Mouse (Mus musculus) embryonic facial prominence, embryonic 14.5 days (tissue): ENCODE data around the gene Mrpl11. TPM values are rescaled to one million over a fixed set of nuclear protein-coding genes. Genes with fewer than 3 reads are reported as not detected.
"Not testable (repeated sequence)": the region's sequence is repeated elsewhere in the genome, so short reads cannot be mapped to it uniquely, and the experiment has no call there.

Experiments used
- ATAC-seq: fragments of 200-750 bp; cut with Nextera tagmentation; 2 replicates; pipeline ENCODE4 v1.8.0; 2017; ENCODE audit warnings: low read depth, moderate number of reproducible peaks, moderate TSS enrichment
- DNase-seq: peaks from one replicate; pipeline ENCODE4 v3.0.0-alpha.2; 2015; ENCODE audit warnings: low spot score
- H3K27ac ChIP-seq: fragments of 300-500 bp; sonication (generic); replicated peaks from 2 replicates; pipeline ENCODE4 v1.5.1; 2014; ENCODE audit warnings: low read depth, mild to moderate bottlenecking, low read length, moderate library complexity
- H3K27me3 ChIP-seq: fragments of 300-500 bp; sonication (generic); replicated peaks from 2 replicates; pipeline ENCODE4 v1.6.1; 2014; ENCODE audit warnings: low read length; ENCODE audit not compliant: control insufficient read depth, insufficient read depth
- H3K36me3 ChIP-seq: fragments of 300-500 bp; sonication (generic); 2 replicates; pipeline ENCODE4 v1.6.1; 2014; ENCODE audit warnings: low read length, mixed read lengths; ENCODE audit not compliant: control insufficient read depth, insufficient read depth
- H3K4me1 ChIP-seq: fragments of 300-500 bp; sonication (generic); 2 replicates; pipeline ENCODE4 v1.6.1; 2014; ENCODE audit warnings: antibody characterized with exemption, low read length; ENCODE audit not compliant: control insufficient read depth, insufficient read depth
- H3K4me2 ChIP-seq: fragments of 300-500 bp; sonication (generic); 2 replicates; pipeline ENCODE4 v1.6.1; 2014; ENCODE audit warnings: low read depth, mild to moderate bottlenecking, low read length, moderate library complexity, mixed read lengths
- H3K4me3 ChIP-seq: fragments of 300-500 bp; sonication (generic); 2 replicates; pipeline ENCODE4 v1.5.1; 2014; ENCODE audit warnings: low read depth, mild to moderate bottlenecking, low read length
- H3K9ac ChIP-seq: fragments of 300-500 bp; sonication (generic); 2 replicates; pipeline ENCODE4 v1.6.1; 2014; ENCODE audit warnings: low read depth, mild to moderate bottlenecking, low read length, moderate library complexity, mixed read lengths
- H3K9me3 ChIP-seq: fragments of 300-500 bp; sonication (generic); 2 replicates; pipeline ENCODE4 v1.6.1; 2016; ENCODE audit warnings: low read length; ENCODE audit not compliant: control insufficient read depth
- WGBS: fragments of 180-500 bp; shearing (Covaris S2); extraction: QIAGEN DNeasy Blood & Tissue Kit; methylation state at CpG from one replicate; pipeline ENCODE4 v1.1.7; 2014; 5-methylcytosine and 5-hydroxymethylcytosine counted together
- polyA plus RNA-seq: library from polyadenylated mRNA; unstranded; fragments of >200 nt; fragmentation: Nextera tagmentation; extraction: Ambion mirVana; gene quantifications from 2 replicates; pipeline ENCODE4 v1.2.1, GENCODE M21; 2014

Gene Mrpl11
- polyA plus RNA-seq, 1 experiment from 2014 or later = 109 TPM

DNA sequence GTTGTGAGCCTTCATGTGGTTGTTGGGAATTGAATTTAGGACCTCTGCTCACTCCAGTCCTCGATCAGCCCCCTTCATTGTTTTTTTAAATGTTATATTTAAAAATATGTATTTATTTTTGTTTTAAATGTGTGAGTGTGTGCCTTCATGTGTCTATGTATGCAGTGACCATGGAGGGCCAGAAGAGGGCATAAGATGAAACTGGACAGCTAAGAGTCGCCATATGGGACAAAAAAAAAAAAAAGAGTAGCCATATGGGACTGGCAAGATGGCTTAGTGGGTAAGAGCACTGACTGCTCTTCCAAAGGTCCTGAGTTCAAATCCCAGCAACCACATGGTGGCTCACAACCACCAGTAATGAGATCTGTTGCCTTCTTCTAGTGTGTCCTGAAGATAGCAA, 41.7 kb downstream of the Mrpl11 start:
- H3K36me3 ChIP-seq, H3K27ac ChIP-seq, H3K9me3 ChIP-seq, H3K27me3 ChIP-seq, DNase-seq, H3K4me1 ChIP-seq, ATAC-seq, H3K4me2 ChIP-seq, H3K9ac ChIP-seq, H3K4me3 ChIP-seq: not testable (repeated sequence)
- 50% methylated on average over 2 of the region's 2 CpGs for WGBS

DNA sequence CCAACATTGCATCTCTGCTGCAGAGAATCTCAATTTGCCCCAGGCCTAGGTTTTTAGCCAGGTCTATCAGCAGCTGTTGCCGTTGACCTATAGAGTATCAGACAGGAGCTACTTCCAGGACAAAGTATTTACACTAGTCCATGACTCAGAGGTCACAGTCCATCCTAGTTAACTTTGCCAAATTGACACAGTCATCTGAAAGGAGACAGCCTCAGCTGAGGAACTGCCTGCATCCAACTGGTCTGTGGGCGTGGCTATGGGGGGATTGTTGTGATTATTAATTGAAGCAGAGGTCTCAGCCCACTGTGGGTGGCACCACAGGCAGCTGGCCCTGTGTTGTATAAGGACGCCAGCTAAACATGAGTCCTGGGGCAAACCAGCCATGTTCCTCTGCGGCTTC, 43.0 kb downstream of the Mrpl11 start:
- Histone ChIP-seq H3K27me3 (no peaks in the 10 kb centered on the region), H3K4me2 (no peak overlapping the region), H3K9me3 (no peaks in the 10 kb centered on the region), H3K9ac (no peak overlapping the region), H3K4me3 (no peak overlapping the region), H3K4me1 (peaks cover 7% of the 10 kb centered on the region), H3K36me3 (no peaks in the 10 kb centered on the region), H3K27ac (no peak overlapping the region)
- 67% methylated on average over 4 of the region's 4 CpGs for WGBS
- ATAC-seq (no peak), DNase-seq (no peak)

DNA sequence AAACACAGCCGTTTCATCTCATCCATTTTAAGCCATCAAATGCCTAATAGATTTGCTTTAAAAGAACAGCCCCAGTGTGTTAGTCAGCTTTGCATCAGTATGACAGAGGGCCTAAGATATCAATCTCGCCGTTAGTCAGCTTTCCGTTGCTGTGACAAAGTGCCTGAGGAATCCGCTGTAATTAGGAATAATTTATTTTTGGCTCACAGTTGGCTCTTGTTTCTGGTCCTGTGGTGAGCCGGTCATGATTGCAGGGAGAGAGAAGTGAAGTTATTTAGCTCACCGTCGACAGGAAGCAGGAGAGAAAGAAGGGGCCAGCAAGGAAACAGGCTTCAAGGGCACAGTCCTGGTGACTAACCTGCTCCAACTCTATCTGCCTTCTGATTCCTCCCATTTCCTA, 51.2 kb downstream of the Mrpl11 start:
- Histone ChIP-seq H3K9ac (no peak overlapping the region), H3K9me3 (no peaks in the 10 kb centered on the region), H3K4me2 (no peak overlapping the region), H3K4me3 (no peak overlapping the region), H3K27ac (no peak overlapping the region), H3K27me3 (no peaks in the 10 kb centered on the region), H3K4me1 (peaks cover 7% of the 10 kb centered on the region; the same call in 1 of the 2 replicates), H3K36me3 (no peaks in the 10 kb centered on the region)
- no peak for ATAC-seq
- DNase-seq = no peak
- WGBS = 57% methylated on average over 8 of the region's 8 CpGs

DNA sequence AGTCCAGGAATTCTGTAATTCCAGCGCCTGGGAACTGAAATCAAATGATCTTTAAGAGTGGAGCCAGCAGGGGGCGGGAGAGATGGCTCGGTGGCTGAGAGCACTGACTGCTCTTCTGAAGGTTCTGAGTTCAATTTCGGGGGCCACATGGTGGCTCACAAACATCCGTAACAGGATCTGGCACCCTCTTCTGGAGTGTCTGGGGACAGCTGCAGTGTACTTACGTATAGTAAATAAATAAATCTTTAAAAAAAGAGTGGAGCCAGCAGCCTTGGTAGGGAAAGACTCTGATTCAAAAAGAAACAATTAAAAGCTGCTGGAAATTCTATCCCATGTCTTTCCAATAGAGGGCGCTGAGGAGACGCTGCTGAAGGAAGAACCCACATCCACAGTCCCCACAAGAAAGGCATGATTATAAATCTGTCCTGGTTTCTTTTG, 53.0 kb downstream of the Mrpl11 start:
- peaks cover 7% of the 10 kb centered on the region; the same call in 1 of the 2 replicates for H3K4me1 ChIP-seq
- ATAC-seq = no peak
- H3K9ac ChIP-seq = no peak overlapping the region
- no peak overlapping the region for H3K4me3 ChIP-seq
- peak; percentile 40 for DNase-seq
- H3K4me2 ChIP-seq = no peak overlapping the region
- H3K9me3 ChIP-seq = no peaks in the 10 kb centered on the region
- H3K36me3 ChIP-seq = no peaks in the 10 kb centered on the region
- H3K27me3 ChIP-seq = no peaks in the 10 kb centered on the region
- 15% methylated on average over 8 of the region's 8 CpGs for WGBS
- H3K27ac ChIP-seq = no peak overlapping the region

DNA sequence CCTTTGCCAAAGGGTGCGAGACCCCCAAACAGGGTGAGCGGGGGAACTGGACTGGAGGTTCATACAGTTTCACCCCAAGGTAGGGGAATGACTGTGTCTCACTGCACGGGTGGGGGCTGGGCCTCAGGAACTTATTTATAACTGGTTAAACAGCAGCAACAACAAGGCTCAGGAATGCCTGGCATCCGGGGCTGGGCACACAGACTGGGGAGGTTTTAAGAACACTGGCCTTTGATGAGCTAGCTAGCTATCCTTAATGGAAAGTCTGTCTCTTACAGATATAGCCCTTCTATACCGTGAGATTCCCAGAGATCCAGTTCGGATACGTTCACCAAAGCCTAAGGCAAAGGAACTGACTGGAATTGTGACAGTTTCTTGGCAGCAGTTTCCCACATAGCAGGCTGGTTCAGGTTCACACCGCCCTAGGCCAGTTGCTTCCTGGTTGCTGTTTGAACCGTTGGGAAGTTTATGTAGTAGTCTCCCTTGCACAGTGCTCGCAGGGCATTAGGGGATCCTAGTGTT, 54.3 kb downstream of the Mrpl11 start:
- WGBS = 26% methylated on average over 10 of the region's 10 CpGs
- peaks cover 7% of the 10 kb centered on the region; the same call in 1 of the 2 replicates for H3K4me1 ChIP-seq
- no peaks in the 10 kb centered on the region for H3K27me3 ChIP-seq
- ATAC-seq (peak; percentile 74), DNase-seq (peak; percentile 86)
- peak overlapping the region; percentile 50 for H3K27ac ChIP-seq
- peak overlapping the region; percentile 18; the same call in 1 of the 2 replicates for H3K4me2 ChIP-seq
- no peaks in the 10 kb centered on the region for H3K36me3 ChIP-seq
- 0 out of 2 replicates have a peak overlapping the region, but pooled peaks have one; percentile 15 for H3K9ac ChIP-seq
- no peaks in the 10 kb centered on the region for H3K9me3 ChIP-seq
- H3K4me3 ChIP-seq = no peak overlapping the region

Other genes with a start within 250 kb of the Mrpl11 start
- gene Rbm4b, start 205.7 kb upstream of the Mrpl11 start, polyA plus RNA-seq = 41.1 and 50.0 TPM in 2 replicates
- gene Rbm4, start 168.2 kb upstream of the Mrpl11 start, polyA plus RNA-seq = 68.6 and 72.0 TPM in 2 replicates
- 14.9 and 17.1 TPM in 2 replicates for gene Gm21992, start 150.5 kb upstream of the Mrpl11 start, polyA plus RNA-seq
- gene Rbm14, start 150.5 kb upstream of the Mrpl11 start, polyA plus RNA-seq = 61.5 and 65.3 TPM in 2 replicates
- gene Ccs, start 122.8 kb upstream of the Mrpl11 start, polyA plus RNA-seq = 48.3 and 54.1 TPM in 2 replicates
- 0.54 and 0.64 TPM in 2 replicates for gene Ccdc87, start 122.8 kb upstream of the Mrpl11 start, polyA plus RNA-seq
- gene Ctsf, start 107.0 kb upstream of the Mrpl11 start, polyA plus RNA-seq = 44.1 and 50.4 TPM in 2 replicates
- gene Actn3, start 84.2 kb upstream of the Mrpl11 start, polyA plus RNA-seq = 21.4 TPM in 2 replicates
- gene Zdhhc24, start 83.5 kb upstream of the Mrpl11 start, polyA plus RNA-seq = 8.6 and 11.6 TPM in 2 replicates
- gene Bbs1, start 55.5 kb upstream of the Mrpl11 start, polyA plus RNA-seq = 4.2 and 5.6 TPM in 2 replicates
- 78.8 and 95.0 TPM in 2 replicates for gene Dpp3, start 33.9 kb upstream of the Mrpl11 start, polyA plus RNA-seq
- gene Peli3, start 19.0 kb upstream of the Mrpl11 start, polyA plus RNA-seq = 2.0 and 2.3 TPM in 2 replicates
- gene Npas4, start 28.2 kb downstream of the Mrpl11 start, polyA plus RNA-seq = 0.07 TPM in 1 of 2 replicates, not detected in the other
- 4.0 and 4.1 TPM in 2 replicates for gene Slc29a2, start 61.7 kb downstream of the Mrpl11 start, polyA plus RNA-seq
- gene B4gat1, start 76.7 kb downstream of the Mrpl11 start, polyA plus RNA-seq = 42.9 and 51.5 TPM in 2 replicates
- gene AC124502.3, start 76.7 kb downstream of the Mrpl11 start, polyA plus RNA-seq = 0.51 and 1.7 TPM in 2 replicates
- gene Brms1, start 79.2 kb downstream of the Mrpl11 start, polyA plus RNA-seq = 35.0 and 38.7 TPM in 2 replicates
- gene Rin1, start 88.3 kb downstream of the Mrpl11 start, polyA plus RNA-seq = 2.3 and 3.0 TPM in 2 replicates
- gene Cd248, start 105.9 kb downstream of the Mrpl11 start, polyA plus RNA-seq = 138 and 146 TPM in 2 replicates
- gene Tmem151a, start 123.4 kb downstream of the Mrpl11 start, polyA plus RNA-seq = 2.6 and 3.0 TPM in 2 replicates
- gene Yif1a, start 126.4 kb downstream of the Mrpl11 start, polyA plus RNA-seq = 137 and 140 TPM in 2 replicates
- 36.0 and 45.8 TPM in 2 replicates for gene Cnih2, start 136.4 kb downstream of the Mrpl11 start, polyA plus RNA-seq
- gene Rab1b, start 144.9 kb downstream of the Mrpl11 start, polyA plus RNA-seq = 225 and 254 TPM in 2 replicates
- 13.1 and 15.3 TPM in 2 replicates for gene Klc2, start 156.4 kb downstream of the Mrpl11 start, polyA plus RNA-seq